In genomic region chr8:125268181-125268705, GRCm38 (mm10) we compare ENCODE assay signal across 18 mouse cellular contexts.
DNase-seq lines count a peak whose midpoint lies in the region; ATAC-seq lines count a peak whose summit lies in the region.
"Had no signal": no experiment of that assay in that cellular context is flagged by ENCODE, and none has a peak within 500 bp of the region (broad histone marks: within the 10 kb centered on the region; RNA-seq: fewer than 3 reads in every experiment).

No protein-coding gene starts in this region.

- H3K36me3 ChIP-seq in heart, embryonic 15.5 days = no peaks in the 10 kb centered on the region
- no peaks in the 10 kb centered on the region for H3K36me3 ChIP-seq in heart, embryonic 11.5 days (ENCODE audit: control insufficient read depth, insufficient read depth, low read length)
- H3K36me3 ChIP-seq: embryonic facial prominence, embryonic 12.5 days; limb, embryonic 12.5 days; liver, embryonic 13.5 days; neural tube, embryonic 12.5 days had no signal

- no peak for ATAC-seq in heart, embryonic 15.5 days (replicated peaks; ENCODE audit: insufficient number of reproducible peaks, insufficient read depth, low FRiP score, low read depth)
- no peak for ATAC-seq in heart, embryonic 11.5 days (replicated peaks; ENCODE audit: insufficient number of reproducible peaks, low FRiP score, low TSS enrichment)
- ATAC-seq: intestine, postnatal 0 days had no signal

- no peaks in the 10 kb centered on the region for H3K9me3 ChIP-seq in heart, embryonic 15.5 days (replicated peaks)
- H3K9me3 ChIP-seq in heart, embryonic 11.5 days (replicated peaks; ENCODE audit: control insufficient read depth, low read length) = no peaks in the 10 kb centered on the region
- H3K9me3 ChIP-seq: embryonic facial prominence, embryonic 12.5 days; limb, embryonic 12.5 days; liver, embryonic 13.5 days; neural tube, embryonic 12.5 days had no signal

- peak overlapping the region; percentile 31; the same call in 1 of the 2 replicates for H3K27ac ChIP-seq in heart, embryonic 15.5 days
- no peak overlapping the region for H3K27ac ChIP-seq in heart, embryonic 11.5 days (ENCODE audit: low read depth, low read length)
- H3K27ac ChIP-seq: embryonic facial prominence, embryonic 12.5 days; kidney, postnatal 0 days; layer of hippocampus, adult 2 months; limb, embryonic 12.5 days; liver, embryonic 13.5 days; neural tube, embryonic 12.5 days had no signal

- no peak overlapping the region for H3K4me3 ChIP-seq in heart, embryonic 15.5 days
- no peak overlapping the region for H3K4me3 ChIP-seq in heart, embryonic 11.5 days (ENCODE audit: low read depth, low read length)
- H3K4me3 ChIP-seq: embryonic facial prominence, embryonic 12.5 days; layer of hippocampus, adult 2 months; limb, embryonic 12.5 days; liver, embryonic 13.5 days; neural tube, embryonic 12.5 days had no signal

- WGBS in heart, embryonic 15.5 days = 39% methylated on average over 6 of the region's 6 CpGs
- 66% methylated on average over 6 of the region's 6 CpGs for WGBS in heart, embryonic 11.5 days (ENCODE audit: insufficient replicate concordance)

- peak; percentile 62 for DNase-seq in left cerebral cortex, postnatal 4 days
- DNase-seq in left cerebral cortex, adult 8-10 months (ENCODE audit: low spot score in 2 of 2) = no peak
- DNase-seq in adipocyte (ENCODE audit: low spot score) = peak; percentile 42
- DNase-seq in lung, postnatal 10 days = peak; percentile 67
- no peak for DNase-seq in ovary, adult 18-20 months (ENCODE audit: low spot score)
- DNase-seq in retina, embryonic 14.5 days (ENCODE audit: low spot score) = no peak
- DNase-seq: gastrocnemius, postnatal 10 days; liver, embryonic 13.5 days; right cerebral cortex, postnatal 14 days; thymus, postnatal 14 days had no signal

- peaks cover 36% of the 10 kb centered on the region for H3K4me1 ChIP-seq in heart, embryonic 15.5 days (replicated peaks)
- peaks cover 29% of the 10 kb centered on the region for H3K4me1 ChIP-seq in heart, embryonic 11.5 days (ENCODE audit: control insufficient read depth, insufficient read depth, low read length)
- H3K4me1 ChIP-seq: limb, embryonic 12.5 days; liver, embryonic 13.5 days; neural tube, embryonic 12.5 days had no signal

- no peaks in the 10 kb centered on the region for H3K27me3 ChIP-seq in heart, embryonic 15.5 days
- no peaks in the 10 kb centered on the region for H3K27me3 ChIP-seq in heart, embryonic 11.5 days (ENCODE audit: control insufficient read depth, insufficient read depth, low read length)
- H3K27me3 ChIP-seq: embryonic facial prominence, embryonic 12.5 days; limb, embryonic 12.5 days; liver, embryonic 13.5 days; neural tube, embryonic 12.5 days had no signal

- no peak overlapping the region for H3K4me2 ChIP-seq in heart, embryonic 15.5 days
- no peak overlapping the region for H3K4me2 ChIP-seq in heart, embryonic 11.5 days
- H3K4me2 ChIP-seq: embryonic facial prominence, embryonic 12.5 days; limb, embryonic 12.5 days; liver, embryonic 13.5 days; neural tube, embryonic 12.5 days had no signal

- H3K9ac ChIP-seq in heart, embryonic 15.5 days = no peak overlapping the region
- no peak overlapping the region for H3K9ac ChIP-seq in heart, embryonic 11.5 days (ENCODE audit: low read depth, low read length)
- H3K9ac ChIP-seq: embryonic facial prominence, embryonic 12.5 days; limb, embryonic 12.5 days; liver, embryonic 13.5 days; neural tube, embryonic 12.5 days had no signal

- intact Hi-C loops in left cerebral cortex, postnatal 4 days (cut with DNase I) = no loop called here

Comparison
In these comparisons a context has a peak if more than half of its experiments do, and no peak if none do; other contexts are left out.
1. DNase-seq: peak in left cerebral cortex, postnatal 4 days (single experiment), adipocyte (single experiment) and lung, postnatal 10 days (single experiment); none in left cerebral cortex, adult 8-10 months (0 of 2), ovary, adult 18-20 months (single experiment) and retina, embryonic 14.5 days (single experiment).